Mouse (Mus musculus) B cell, adult (primary cell): ENCODE data around the gene Plcb4. TPM values are rescaled to one million over a fixed set of nuclear protein-coding genes. Genes with fewer than 3 reads are reported as not detected.

Source experiments
- total RNA-seq: library from RNA; stranded (reverse); gene quantifications from 4 replicates; pipeline ENCODE4 v1.2.4, GENCODE M21; 2023; ENCODE audit not compliant: inconsistent age

Gene Plcb4
- 0.21 to 1.9 TPM (median 0.49 TPM) in 4 replicates for total RNA-seq

GRCm38 (mm10) chr2:135658486-135659390 lies at the start of gene Plcb4:
Gene Plcb4 (plus strand): TSS chr2:135659011.

GRCm38 (mm10) chr2:136051688-136052289 lies 393.0 kb downstream of the Plcb4 start, which contains the start of gene Lamp5:
Gene Lamp5 (plus strand): TSS chr2:136052239.

